Mouse (Mus musculus): ENCODE measurements around the gene Casz1.

- TF ChIP-seq CTCF (IDR thresholded peaks at IDR 0.05) (peak; percentile 32), EP300 (IDR thresholded peaks at IDR 0.05; ENCODE audit: insufficient read depth, low read depth, low read length) (no peak)
These were observed 78.2 kb downstream of the Casz1 start for GRCm38 (mm10) chr4:148882360-148882929.

All from heart, adult 2 months (tissue).